ENCODE assay signal across 19 mouse cellular contexts in genomic region chr16:37031996-37032395, GRCm38 (mm10). TPM values are rescaled to one million over a fixed set of nuclear protein-coding genes. Genes with fewer than 3 reads are reported as not detected.
"Had no signal": no experiment of that assay in that cellular context is flagged by ENCODE, and none has a peak within 500 bp of the region (broad histone marks: within the 10 kb centered on the region; RNA-seq: fewer than 3 reads in every experiment).

No protein-coding gene starts in this region.

- H3K4me3 ChIP-seq: lung, embryonic 15.5 days; megakaryocyte, embryonic 14.5 days; midbrain, embryonic 13.5 days; midbrain, embryonic 15.5 days; neural tube, embryonic 12.5 days; stomach, embryonic 15.5 days had no signal

- ATAC-seq: lung, postnatal 0 days; midbrain, embryonic 13.5 days; midbrain, embryonic 15.5 days had no signal

- H3K36me3 ChIP-seq: midbrain, embryonic 15.5 days; stomach, embryonic 15.5 days had no signal

- H3K27ac ChIP-seq: lung, embryonic 15.5 days; macrophage; midbrain, embryonic 13.5 days; midbrain, embryonic 15.5 days; neural tube, embryonic 12.5 days; stomach, embryonic 15.5 days; stomach, postnatal 0 days had no signal

- DNase-seq: lung, adult 2 months; lung, postnatal 14 days; lung, postnatal 36 days; right cerebral cortex, postnatal 14 days; thymus, adult 2 months; thymus, postnatal 25 days; thymus, postnatal 4 days had no signal

- H3K4me1 ChIP-seq: lung, embryonic 15.5 days; megakaryocyte, embryonic 14.5 days; midbrain, embryonic 13.5 days; midbrain, embryonic 15.5 days; neural tube, embryonic 12.5 days; stomach, embryonic 15.5 days had no signal

- H3K27me3 ChIP-seq: lung, embryonic 15.5 days; megakaryocyte, embryonic 14.5 days; midbrain, embryonic 13.5 days; midbrain, embryonic 15.5 days; neural tube, embryonic 12.5 days; stomach, embryonic 15.5 days had no signal

- H3K4me2 ChIP-seq: lung, embryonic 15.5 days; midbrain, embryonic 11.5 days; midbrain, embryonic 13.5 days; midbrain, embryonic 15.5 days; neural tube, embryonic 12.5 days; stomach, embryonic 15.5 days had no signal

- H3K9me3 ChIP-seq: lung, embryonic 15.5 days; megakaryocyte, embryonic 14.5 days; midbrain, embryonic 13.5 days; midbrain, embryonic 15.5 days; neural tube, embryonic 12.5 days; stomach, embryonic 15.5 days had no signal

- H3K9ac ChIP-seq: lung, embryonic 15.5 days; midbrain, embryonic 13.5 days; midbrain, embryonic 15.5 days; neural tube, embryonic 12.5 days; stomach, embryonic 15.5 days had no signal

RNA-seq across cellular contexts. Expression of gene Fbxo40, which starts 41.7 kb away (rescaled TPM):
- polyA plus RNA-seq: midbrain, embryonic 11.5 days; midbrain, embryonic 13.5 days; midbrain, embryonic 15.5 days; midbrain, postnatal 0 days; neural tube, embryonic 12.5 days; neural tube, embryonic 14.5 days; stomach, postnatal 0 days had no signal
